In the genomic region with DNA sequence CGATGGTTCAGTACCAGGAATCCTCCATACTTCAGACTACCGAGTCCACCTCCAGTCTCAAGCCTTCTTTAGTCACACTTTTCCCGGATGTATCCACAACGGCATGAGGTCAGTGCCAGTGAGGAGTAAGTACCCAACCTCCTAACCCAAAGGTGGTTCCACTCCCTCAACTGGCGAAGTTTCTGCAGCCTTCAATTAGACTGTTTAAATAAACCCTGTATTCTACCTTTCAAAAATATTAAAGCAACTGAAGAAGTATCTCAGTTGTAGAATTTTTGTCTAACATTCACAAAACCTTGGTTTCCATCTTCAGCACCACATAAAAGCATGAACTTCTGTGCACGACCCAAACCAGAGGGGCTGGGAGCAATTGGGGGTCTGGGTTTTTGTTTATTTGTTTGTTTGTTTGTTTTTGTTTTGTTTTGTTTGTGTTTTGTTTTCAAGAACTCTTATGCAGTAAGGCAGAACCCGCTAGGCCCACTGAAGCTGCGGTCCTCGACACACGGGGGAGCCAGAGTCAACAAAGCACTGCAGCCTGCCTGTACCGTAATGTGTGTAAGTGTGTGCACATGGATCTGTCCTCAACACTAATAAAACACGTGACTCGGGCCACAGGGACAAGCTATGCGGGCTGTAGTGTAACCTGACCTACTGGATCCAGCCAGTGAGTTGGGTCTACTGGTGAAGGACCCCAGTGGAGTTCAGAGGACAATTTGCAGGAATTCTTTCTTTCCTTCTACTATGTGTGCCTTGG, we compare ENCODE assay signal across 8 mouse cellular contexts. TPM values are rescaled to one million over a fixed set of nuclear protein-coding genes. Genes with fewer than 3 reads are reported as not detected.
A peak's percentile ranks its signal among the peaks of the same experiment; 100 is the strongest.
DNase-seq lines count a peak whose midpoint lies in the region; ATAC-seq and TF ChIP-seq lines count a peak whose summit lies in the region.

No protein-coding gene starts in this region.

- no peaks in the 10 kb centered on the region for H3K9me3 ChIP-seq in ES-E14 (ENCODE audit: control insufficient read depth, insufficient read depth, low read depth, low read length)
- H3K9me3 ChIP-seq in forebrain, embryonic 15.5 days: no peaks in the 10 kb centered on the region
- no peaks in the 10 kb centered on the region for H3K9me3 ChIP-seq in neural tube, embryonic 15.5 days (replicated peaks)

- in situ Hi-C loops in ES-E14 (cut with MboI; ENCODE audit: low sequenced_read_pairs in 2 of 2, unreplicated experiment in 2 of 2): no loop called here

- peaks cover 0 to 5% of the 10 kb centered on the region in 2 experiments; a peak in 1 of 4 replicates for H3K4me1 ChIP-seq in ES-E14 (ENCODE audit: control insufficient read depth in 2 of 2, insufficient read depth in 2 of 2, low read length in 2 of 2, poor library complexity in 1 of 2)
- peaks cover 18% of the 10 kb centered on the region for H3K4me1 ChIP-seq in forebrain, embryonic 15.5 days
- peaks cover 26% of the 10 kb centered on the region for H3K4me1 ChIP-seq in neural tube, embryonic 15.5 days

- peak; percentile 57; the same call in 1 of the 2 replicates for ATAC-seq in forebrain, embryonic 15.5 days (replicated peaks)
- peak; percentile 75 for ATAC-seq in neural tube, embryonic 15.5 days (ENCODE audit: low FRiP score)

- intact Hi-C loops in heart, postnatal 25 days (cut with DNase I): loop anchor here (1.0 to 5.0 kb wide), 3 partner anchors 25 to 139 kb away; no protein-coding TSS in a partner anchor

- DNase-seq in ES-E14 (ENCODE audit: low read depth, low spot score): peak; percentile 45
- peak; percentile 61 for DNase-seq in cerebellum, adult 11 months
- peak; percentile 69 for DNase-seq in heart, postnatal 25 days (ENCODE audit: low spot score)
- peak; percentile 88 for DNase-seq in layer of hippocampus, adult 11-12 months (ENCODE audit: low spot score)
- peak; percentile 83 for DNase-seq in lung, adult 18-20 months
- peak; percentile 86 for DNase-seq in testis, postnatal 10 days (ENCODE audit: low spot score)

- no peak overlapping the region for H3K9ac ChIP-seq in ES-E14 (ENCODE audit: insufficient read depth, low read depth, low read length, poor library complexity, severe bottlenecking)
- no peak overlapping the region for H3K9ac ChIP-seq in forebrain, embryonic 15.5 days (replicated peaks)
- H3K9ac ChIP-seq in neural tube, embryonic 15.5 days (replicated peaks): no peak overlapping the region

- WGBS in forebrain, embryonic 15.5 days: 25% methylated on average over 14 of the region's 14 CpGs
- 23% methylated on average over 14 of the region's 14 CpGs for WGBS in neural tube, embryonic 15.5 days

- H3K27me3 ChIP-seq in forebrain, embryonic 15.5 days: no peaks in the 10 kb centered on the region
- no peaks in the 10 kb centered on the region for H3K27me3 ChIP-seq in neural tube, embryonic 15.5 days (replicated peaks)

- H3K4me3 ChIP-seq in ES-E14 (ENCODE audit: insufficient read depth in 1 of 2, low read depth in 1 of 2, low read length in 2 of 2, poor library complexity in 1 of 2, severe bottlenecking in 1 of 2): no peak overlapping the region
- H3K4me3 ChIP-seq in forebrain, embryonic 15.5 days: no peak overlapping the region
- H3K4me3 ChIP-seq in neural tube, embryonic 15.5 days (replicated peaks): no peak overlapping the region

- H3K27ac ChIP-seq in ES-E14 (ENCODE audit: insufficient read depth, low read depth, low read length, poor library complexity, severe bottlenecking): no peak overlapping the region
- H3K27ac ChIP-seq in forebrain, embryonic 15.5 days (replicated peaks): no peak overlapping the region
- H3K27ac ChIP-seq in neural tube, embryonic 15.5 days (replicated peaks): no peak overlapping the region

- no peak overlapping the region for H3K4me2 ChIP-seq in forebrain, embryonic 15.5 days (replicated peaks)
- peak overlapping the region; percentile 38; the same call in 1 of the 2 replicates for H3K4me2 ChIP-seq in neural tube, embryonic 15.5 days

- no peaks in the 10 kb centered on the region for H3K36me3 ChIP-seq in ES-E14 (ENCODE audit: control insufficient read depth, insufficient read depth, low read length, poor library complexity, severe bottlenecking)
- H3K36me3 ChIP-seq in forebrain, embryonic 15.5 days: no peaks in the 10 kb centered on the region
- H3K36me3 ChIP-seq in neural tube, embryonic 15.5 days: no peaks in the 10 kb centered on the region

TF ChIP-seq in ES-E14, 5 proteins besides CTCF, POLR2A, EP300 and RAD21:
- TF ChIP-seq CHD2 (IDR thresholded peaks at IDR 0.05; ENCODE audit: low read depth, low read length) (no peak), ZC3H11A (IDR thresholded peaks at IDR 0.05; ENCODE audit: borderline replicate concordance, low read depth, low read length) (peak; percentile 79)

RNA-seq across cellular contexts. Expression of a gene that starts 3.8 kb away (rescaled TPM):
- total RNA-seq in ES-E14 (2012; rRNA removed): not detected in 2 replicates
- 0.23 and 0.26 TPM in 2 replicates for polyA plus RNA-seq in forebrain, embryonic 15.5 days (2015; fragmentation: Nextera tagmentation; extraction: Ambion mirVana)
- total RNA-seq in heart, postnatal 25 days (2021): not detected
- 0.87 and 1.2 TPM in 2 replicates for polyA plus RNA-seq in neural tube, embryonic 15.5 days (2015; fragmentation: Nextera tagmentation; extraction: Ambion mirVana)

RNA-seq across cellular contexts. Expression of a gene that starts 56.1 kb away (rescaled TPM):
- 3.4 and 5.4 TPM in 2 replicates for total RNA-seq in ES-E14 (2012; rRNA removed)
- polyA plus RNA-seq in forebrain, embryonic 15.5 days (2015; fragmentation: Nextera tagmentation; extraction: Ambion mirVana): 5.1 and 5.2 TPM in 2 replicates
- total RNA-seq in heart, postnatal 25 days (2021): 10 to 100 TPM; 12.9 to 13.2 TPM
- 5.0 and 7.7 TPM in 2 replicates for polyA plus RNA-seq in neural tube, embryonic 15.5 days (2015; fragmentation: Nextera tagmentation; extraction: Ambion mirVana)
